Mouse (Mus musculus) myocyte (in vitro differentiated cells): Measurements from ENCODE around the gene Pla2g12a. TPM values are rescaled to one million over a fixed set of nuclear protein-coding genes. Genes with fewer than 3 reads are reported as not detected.

ENCODE experiments used
- H3K27me3 ChIP-seq: one replicate; pipeline ENCODE4 v1.6.1; 2011; ENCODE audit not compliant: control insufficient read depth, insufficient read depth, insufficient read length
- H3K36me3 ChIP-seq: one replicate; pipeline ENCODE4 v1.6.1; 2011; ENCODE audit not compliant: control insufficient read depth, insufficient read depth
- H3K4me2 ChIP-seq: one replicate; pipeline ENCODE4 v1.6.1; 2011; ENCODE audit warnings: low read depth, control low read depth
- H3K4me3 ChIP-seq: one replicate; pipeline ENCODE4 v1.5.1; 2011; ENCODE audit warnings: mild to moderate bottlenecking, control low read depth, moderate library complexity
- H3K79me2 ChIP-seq: one replicate; pipeline ENCODE4 v1.6.1; 2011; ENCODE audit not compliant: control insufficient read depth, insufficient read depth
- H3ac ChIP-seq: one replicate; pipeline ENCODE4 v1.6.1; 2011; ENCODE audit not compliant: control insufficient read depth, insufficient read length
- CEBPB ChIP-seq: IDR thresholded peaks from 2 replicates; pipeline ENCODE4 v1.6.1; 2011; ENCODE audit warnings: mild to moderate bottlenecking, moderate library complexity; ENCODE audit not compliant: poor library complexity, insufficient read depth, severe bottlenecking
- E2F4 ChIP-seq: IDR thresholded peaks from one replicate; pipeline ENCODE4 v1.6.1; 2011; ENCODE audit warnings: mild to moderate bottlenecking, control low read depth, moderate library complexity; ENCODE audit not compliant: insufficient read depth
- MAX ChIP-seq: IDR thresholded peaks from one replicate; pipeline ENCODE4 v1.6.1; 2011; ENCODE audit warnings: low read depth, mild to moderate bottlenecking, control low read depth
- MYOD1 ChIP-seq, 3 experiments: IDR thresholded peaks; one replicate each; pipeline ENCODE4 v1.6.1; 2011; ENCODE audit warnings: control low read depth in 2 of 3, low read depth in 2 of 3, mild to moderate bottlenecking in 2 of 3, moderate library complexity in 1 of 3; ENCODE audit not compliant: insufficient read length in 2 of 3, control insufficient read depth in 1 of 3
- MYOG ChIP-seq, 3 experiments: IDR thresholded peaks; one replicate each; pipeline ENCODE4 v1.6.1; 2011; ENCODE audit warnings: control low read depth in 2 of 3, low read depth in 2 of 3, mild to moderate bottlenecking in 2 of 3; ENCODE audit not compliant: insufficient read length in 2 of 3, control insufficient read depth in 1 of 3, insufficient read depth in 1 of 3
- POLR2A ChIP-seq: IDR thresholded peaks from one replicate; pipeline ENCODE4 v1.6.1; 2011; ENCODE audit warnings: low read depth, mild to moderate bottlenecking, control low read depth, moderate library complexity; ENCODE audit not compliant: insufficient read length
- POLR2AphosphoS2 ChIP-seq: IDR thresholded peaks from one replicate; pipeline ENCODE4 v1.6.1; 2011; ENCODE audit warnings: low read depth, control low read depth; ENCODE audit not compliant: insufficient read length
- REST ChIP-seq: IDR thresholded peaks from one replicate; pipeline ENCODE4 v1.6.1; 2011; ENCODE audit warnings: mild to moderate bottlenecking, control low read depth, moderate library complexity; ENCODE audit not compliant: insufficient read depth, insufficient read length
- SRF ChIP-seq: IDR thresholded peaks from one replicate; pipeline ENCODE4 v1.6.1; 2011; ENCODE audit warnings: low read depth; ENCODE audit not compliant: control insufficient read depth, insufficient read length
- TCF12 ChIP-seq: IDR thresholded peaks from one replicate; pipeline ENCODE4 v1.6.1; 2011; ENCODE audit warnings: mild to moderate bottlenecking, control low read depth; ENCODE audit not compliant: poor library complexity, insufficient read depth, severe bottlenecking
- TCF3 ChIP-seq: IDR thresholded peaks from one replicate; pipeline ENCODE4 v1.6.1; 2011; ENCODE audit warnings: low read depth, control low read depth; ENCODE audit not compliant: insufficient read length
- USF1 ChIP-seq: IDR thresholded peaks from one replicate; pipeline ENCODE4 v1.6.1; 2011; ENCODE audit warnings: low read depth, mild to moderate bottlenecking, control low read depth, moderate library complexity
- polyA plus RNA-seq: library from polyadenylated mRNA; unstranded; fragments of >200 nt; fragmentation: generic; extraction: Trizol; gene quantifications from one replicate; pipeline ENCODE4 v1.2.1, GENCODE M21; 2012; ENCODE audit warnings: missing spikeins

Pla2g12a gene
- polyA plus RNA-seq, 1 experiment = 31.3 TPM

GRCm38 (mm10) chr3:129880925-129881593 is 2.7 kb downstream of the Pla2g12a start:
- Histone ChIP-seq H3K79me2 (no peaks in the 10 kb centered on the region), H3K27me3 (no peaks in the 10 kb centered on the region), H3K36me3 (no peaks in the 10 kb centered on the region), H3K4me3 (no peak overlapping the region), H3ac (no peak overlapping the region), H3K4me2 (no peak overlapping the region)
- TF ChIP-seq MAX (no peak), MYOG (IDR thresholded peaks at IDR 0.05; ENCODE audit: control insufficient read depth in 1 of 3, insufficient read depth in 1 of 3, insufficient read length in 2 of 3, low read depth in 2 of 3) (no peak), CEBPB (no peak), REST (no peak), MYOD1 (IDR thresholded peaks at IDR 0.05; ENCODE audit: control insufficient read depth in 1 of 3, insufficient read length in 2 of 3, low read depth in 2 of 3) (no peak), TCF12 (no peak), SRF (no peak), USF1 (no peak), TCF3 (no peak), POLR2AphosphoS2 (no peak), POLR2A (no peak), E2F4 (no peak)

DNA sequence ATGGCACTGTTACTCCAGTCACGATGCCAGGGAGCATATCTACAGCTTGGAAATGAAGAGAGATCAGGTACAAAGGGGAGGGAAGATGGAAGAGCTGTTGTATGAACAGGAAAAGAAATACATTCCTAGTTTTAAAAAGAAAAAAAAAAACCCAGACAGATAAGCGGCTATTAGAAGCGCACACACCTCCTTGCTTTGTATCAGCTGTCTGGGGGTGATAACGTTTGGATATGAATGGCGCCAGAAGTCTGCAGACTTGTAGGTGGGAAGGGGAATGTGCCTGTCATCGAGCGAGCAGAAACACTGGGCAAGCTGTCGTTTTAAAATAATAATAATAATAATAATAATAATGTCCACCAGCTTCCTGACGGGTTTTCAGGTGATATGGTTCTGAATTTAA is 7.2 kb downstream of the Pla2g12a start:
- H3K4me2 ChIP-seq = no peak overlapping the region
- no peaks in the 10 kb centered on the region for H3K27me3 ChIP-seq
- H3K36me3 ChIP-seq = peaks cover 1% of the 10 kb centered on the region
- no peak for TF ChIP-seq SRF
- TF ChIP-seq MAX = no peak
- TF ChIP-seq E2F4 = no peak
- TF ChIP-seq CEBPB = no peak
- no peak for TF ChIP-seq REST
- TF ChIP-seq USF1 = no peak
- no peak for TF ChIP-seq MYOD1 (IDR thresholded peaks at IDR 0.05; ENCODE audit: control insufficient read depth in 1 of 3, insufficient read length in 2 of 3, low read depth in 2 of 3)
- no peak for TF ChIP-seq MYOG (IDR thresholded peaks at IDR 0.05; ENCODE audit: control insufficient read depth in 1 of 3, insufficient read depth in 1 of 3, insufficient read length in 2 of 3, low read depth in 2 of 3)
- no peak for TF ChIP-seq TCF12
- TF ChIP-seq TCF3 = no peak
- TF ChIP-seq POLR2A = no peak
- H3ac ChIP-seq = no peak overlapping the region
- H3K4me3 ChIP-seq = no peak overlapping the region
- no peaks in the 10 kb centered on the region for H3K79me2 ChIP-seq

- Histone ChIP-seq H3K4me3 (no peak overlapping the region), H3ac (no peak overlapping the region), H3K79me2 (no peaks in the 10 kb centered on the region), H3K36me3 (peaks cover 8% of the 10 kb centered on the region), H3K4me2 (no peak overlapping the region), H3K27me3 (no peaks in the 10 kb centered on the region)
- no peak for TF ChIP-seq POLR2AphosphoS2
- no peak for TF ChIP-seq POLR2A
- TF ChIP-seq USF1 = no peak
- no peak for TF ChIP-seq MYOG (IDR thresholded peaks at IDR 0.05; ENCODE audit: control insufficient read depth in 1 of 3, insufficient read depth in 1 of 3, insufficient read length in 2 of 3, low read depth in 2 of 3)
- TF ChIP-seq TCF12 = no peak
- TF ChIP-seq REST = no peak
- no peak for TF ChIP-seq SRF
- TF ChIP-seq E2F4 = no peak
- no peak for TF ChIP-seq MAX
- no peak for TF ChIP-seq CEBPB
- no peak for TF ChIP-seq TCF3
- no peak for TF ChIP-seq MYOD1 (IDR thresholded peaks at IDR 0.05; ENCODE audit: control insufficient read depth in 1 of 3, insufficient read length in 2 of 3, low read depth in 2 of 3)
Observed at GRCm38 (mm10) chr3:129886430-129886829, 8.0 kb downstream of the Pla2g12a start.

DNA sequence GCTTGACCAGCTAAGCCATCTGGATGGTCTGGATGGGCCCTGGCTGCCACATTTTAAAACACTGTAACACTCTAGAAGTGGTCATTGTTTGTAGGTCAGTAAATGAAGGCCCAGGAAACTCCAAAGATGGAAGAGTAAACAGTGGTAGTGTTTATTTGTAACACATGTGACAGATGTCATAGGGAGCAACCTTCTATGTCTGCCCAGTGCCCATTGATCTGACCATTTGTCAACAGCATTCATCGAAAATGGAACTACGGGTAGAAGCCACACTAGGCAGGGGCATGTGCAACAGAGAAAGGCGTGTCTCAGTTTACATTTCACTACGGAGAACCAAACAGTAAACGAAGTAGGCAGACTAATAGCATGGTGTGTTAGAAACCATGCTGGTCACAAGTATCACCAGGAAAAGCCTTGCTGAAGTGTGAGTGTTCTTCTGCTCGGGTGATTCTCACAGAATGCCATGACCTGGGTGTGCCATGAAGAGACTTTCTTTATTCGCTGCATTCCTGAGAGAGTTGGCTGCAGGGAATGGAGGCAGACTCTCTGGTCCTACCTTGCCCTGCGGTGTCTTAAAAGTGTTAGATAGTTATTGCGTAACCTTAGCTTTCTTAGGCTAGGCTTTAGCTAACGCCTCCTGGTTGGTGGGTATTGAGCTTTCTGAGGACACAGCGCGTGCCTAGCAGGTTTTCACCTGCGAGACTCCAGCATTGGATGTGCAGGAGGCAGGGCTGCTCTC is 9.5 kb downstream of the Pla2g12a start:
- H3K4me2 ChIP-seq = no peak overlapping the region
- no peaks in the 10 kb centered on the region for H3K79me2 ChIP-seq
- H3ac ChIP-seq = no peak overlapping the region
- no peaks in the 10 kb centered on the region for H3K27me3 ChIP-seq
- no peak overlapping the region for H3K4me3 ChIP-seq
- TF ChIP-seq POLR2AphosphoS2 (no peak), REST (no peak), MYOG (IDR thresholded peaks at IDR 0.05; ENCODE audit: control insufficient read depth in 1 of 3, insufficient read depth in 1 of 3, insufficient read length in 2 of 3, low read depth in 2 of 3) (no peak), MAX (no peak), MYOD1 (IDR thresholded peaks at IDR 0.05; ENCODE audit: control insufficient read depth in 1 of 3, insufficient read length in 2 of 3, low read depth in 2 of 3) (no peak)
- H3K36me3 ChIP-seq = peaks cover 8% of the 10 kb centered on the region
